Mouse (Mus musculus) G1E (cell line): Measurements from ENCODE around the gene 9930111J21Rik1. TPM values are rescaled to one million over a fixed set of nuclear protein-coding genes. Genes with fewer than 3 reads are reported as not detected.
"Not testable (repeated sequence)": the region's sequence is repeated elsewhere in the genome, so short reads cannot be mapped to it uniquely, and the experiment has no call there.

Source experiments
- ATAC-seq: 2 replicates; pipeline ENCODE4 v1.8.0; 2016; ENCODE audit warnings: mild to moderate bottlenecking; ENCODE audit not compliant: insufficient number of reproducible peaks, poor library complexity, low FRiP score, severe bottlenecking; ENCODE audit errors: extremely low read depth
- DNase-seq: peaks from one replicate; pipeline ENCODE4 v3.0.0; 2012; ENCODE audit warnings: low spot score
- H3K27me3 ChIP-seq: 2 replicates; pipeline ENCODE4 v1.6.1; 2012; ENCODE audit warnings: mild to moderate bottlenecking, low read length, inconsistent platforms; ENCODE audit not compliant: insufficient read depth
- H3K36me3 ChIP-seq: replicated peaks from 2 replicates; pipeline ENCODE3; 2012; ENCODE audit warnings: mild to moderate bottlenecking, inconsistent platforms
- H3K4me1 ChIP-seq: 2 replicates; pipeline ENCODE4 v1.6.1; 2012; ENCODE audit warnings: low read depth, low read length, inconsistent platforms, mixed read lengths; ENCODE audit not compliant: insufficient read depth
- H3K4me3 ChIP-seq: 2 replicates; pipeline ENCODE4 v1.5.1; 2012; ENCODE audit warnings: low read depth, mild to moderate bottlenecking, inconsistent platforms, low read length, moderate library complexity, mixed read lengths
- H3K9me3 ChIP-seq: replicated peaks from 2 replicates; pipeline ENCODE4 v1.6.1; 2012; ENCODE audit warnings: inconsistent platforms
- CTCF ChIP-seq: IDR thresholded peaks from 2 replicates; pipeline ENCODE4 v1.5.1; 2012; ENCODE audit warnings: low read depth, low read length, inconsistent platforms, mixed read lengths
- GATA1 ChIP-seq: IDR thresholded peaks from 2 replicates; pipeline ENCODE4 v1.6.1; 2012; ENCODE audit warnings: borderline replicate concordance, low read length, inconsistent platforms, mixed read lengths
- GATA2 ChIP-seq: IDR thresholded peaks from 2 replicates; pipeline ENCODE4 v1.6.1; 2012; ENCODE audit warnings: low read depth, low read length, inconsistent platforms, borderline replicate concordance
- POLR2AphosphoS5 ChIP-seq: IDR thresholded peaks from 2 replicates; pipeline ENCODE4 v1.6.1; 2012; ENCODE audit warnings: low read depth, low read length, inconsistent platforms; ENCODE audit not compliant: insufficient replicate concordance
- TAL1 ChIP-seq: conservative IDR thresholded peaks from 2 replicates; pipeline ENCODE4 v1.6.1; 2012; ENCODE audit warnings: low read depth, low read length, inconsistent platforms, mixed read lengths
- polyA plus RNA-seq: library from polyadenylated mRNA; stranded (reverse); fragments of >175 nt; gene quantifications from 2 replicates; pipeline ENCODE4 v1.2.3, GENCODE M21; 2012
- total RNA-seq, 2 experiments: library from RNA; stranded (forward) in 1 of 2; stranded (reverse) in 1 of 2; fragments of 200-1000 nt in 1 of 2; fragments of >200 nt in 1 of 2; fragmentation: Nextera tagmentation in 1 of 2; gene quantifications; 2 replicates each; pipeline ENCODE4 v1.2.3; 2014 to 2017

The 9930111J21Rik1 gene
- total and polyA plus RNA-seq, 3 experiments, result 0.02 to 2.0 (median 1.1) TPM

DNA sequence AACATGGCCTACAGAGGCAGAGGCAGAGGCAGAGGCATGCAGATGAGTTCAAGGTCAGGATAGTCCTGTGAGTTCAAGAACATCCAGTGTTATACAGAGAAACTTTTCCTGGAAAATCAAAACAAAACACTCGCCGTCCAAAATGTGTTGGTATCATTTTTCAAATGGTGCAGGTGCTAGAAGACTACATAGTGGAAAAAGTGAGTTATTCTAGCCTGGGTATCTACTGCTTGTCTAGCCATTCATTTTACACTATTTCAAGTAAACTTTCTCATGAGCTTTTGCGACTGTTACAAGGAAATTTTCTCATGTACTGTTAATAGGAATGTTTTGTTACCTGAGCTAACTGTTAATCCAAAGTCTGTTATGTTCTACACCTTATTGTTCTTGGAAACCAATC is 60.8 kb downstream of the 9930111J21Rik1 start:
- Histone ChIP-seq H3K27me3 (no peaks in the 10 kb centered on the region), H3K4me3 (no peak overlapping the region), H3K9me3 (no peaks in the 10 kb centered on the region), H3K4me1 (peaks cover 4% of the 10 kb centered on the region; the same call in 1 of the 2 replicates), H3K36me3 (no peaks in the 10 kb centered on the region)
- no peak for TF ChIP-seq GATA2
- no peak for TF ChIP-seq TAL1
- TF ChIP-seq GATA1, result no peak
- no peak for ATAC-seq
- DNase-seq, result no peak

DNA sequence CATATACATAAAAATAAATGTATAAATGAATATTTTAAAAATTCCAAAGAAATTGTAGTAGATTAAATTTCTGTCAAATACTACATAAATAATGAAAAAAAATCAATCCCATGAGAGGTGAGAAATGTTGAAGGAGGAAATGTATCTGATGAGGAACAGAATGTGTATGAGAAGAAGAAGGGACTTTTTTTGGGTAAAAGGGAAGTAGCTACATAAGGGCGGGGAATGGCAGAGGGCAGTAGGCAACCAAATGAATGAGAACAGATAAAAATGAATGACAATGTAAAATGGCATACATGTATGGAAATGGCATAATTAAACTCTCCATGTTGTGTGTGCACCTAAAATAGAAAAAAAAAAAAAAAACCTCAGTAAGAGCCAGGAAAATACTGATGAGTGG is 65.6 kb downstream of the 9930111J21Rik1 start:
- Histone ChIP-seq H3K36me3 (no peaks in the 10 kb centered on the region), H3K9me3 (no peaks in the 10 kb centered on the region), H3K27me3 (no peaks in the 10 kb centered on the region), H3K4me1 (peaks cover 12% of the 10 kb centered on the region), H3K4me3 (no peak overlapping the region)
- DNase-seq, result no peak
- TF ChIP-seq GATA2 (no peak), TAL1 (no peak), CTCF (no peak), POLR2AphosphoS5 (no peak), GATA1 (no peak)
- no peak for ATAC-seq

DNA sequence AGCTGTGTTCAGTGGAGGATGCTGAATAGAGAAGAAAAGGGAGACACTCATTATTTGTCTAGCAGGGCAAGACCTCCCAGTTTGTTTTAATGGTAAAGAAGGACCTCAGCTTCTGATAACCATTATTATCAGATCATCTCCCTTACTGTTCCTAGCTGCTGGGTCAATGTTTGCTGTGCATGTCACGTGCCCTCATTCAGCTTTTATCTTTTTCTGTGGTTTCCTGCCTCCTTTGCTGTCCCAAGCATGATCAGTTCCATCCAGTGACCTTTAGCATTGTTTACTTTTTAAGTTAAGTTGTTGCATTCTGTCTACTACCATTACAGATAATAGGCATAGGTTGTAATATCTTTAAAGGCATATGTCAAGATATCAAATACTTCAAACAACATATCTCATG is 70.7 kb downstream of the 9930111J21Rik1 start:
- H3K9me3 ChIP-seq, result no peaks in the 10 kb centered on the region
- DNase-seq, result peak; percentile 23
- H3K36me3 ChIP-seq, result no peaks in the 10 kb centered on the region
- no peak overlapping the region for H3K4me3 ChIP-seq
- peak; percentile 90 for ATAC-seq
- H3K4me1 ChIP-seq, result peaks cover 26% of the 10 kb centered on the region
- no peaks in the 10 kb centered on the region for H3K27me3 ChIP-seq
- TF ChIP-seq GATA1, result no peak
- no peak for TF ChIP-seq CTCF
- TF ChIP-seq TAL1, result no peak
- TF ChIP-seq POLR2AphosphoS5, result no peak
- no peak for TF ChIP-seq GATA2

DNA sequence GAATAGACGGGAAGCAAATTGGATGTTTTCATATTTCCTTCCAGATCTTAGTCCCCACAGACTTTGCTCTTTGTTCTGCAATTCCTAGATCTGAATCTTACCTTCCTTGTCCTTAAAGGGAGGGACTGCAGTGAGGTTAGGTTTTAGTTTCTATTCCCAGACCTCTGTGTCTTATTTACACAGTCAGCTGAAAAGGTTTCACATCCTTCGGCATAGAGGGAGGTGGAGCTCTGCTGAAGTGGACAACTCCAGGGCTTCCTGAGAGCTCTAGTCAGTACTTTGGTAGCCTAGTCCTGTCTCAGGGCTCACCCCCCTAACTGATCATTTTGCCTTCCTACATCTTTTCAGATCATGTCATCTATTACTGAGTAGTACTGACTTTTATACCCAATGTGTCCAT is 77.2 kb downstream of the 9930111J21Rik1 start, which contains the start of gene Gm5431:
Gm5431 (minus strand) TSS at position 194 of the 400 bp plus-strand sequence.
- H3K27me3 ChIP-seq, result no peaks in the 10 kb centered on the region
- peaks cover 23% of the 10 kb centered on the region for H3K4me1 ChIP-seq
- DNase-seq, result no peak
- H3K4me3 ChIP-seq, result no peak within 1 kb of the TSS
- TF ChIP-seq TAL1 (no peak), CTCF (no peak), GATA2 (no peak)
- no peak for ATAC-seq
- no peaks in the 10 kb centered on the region for H3K36me3 ChIP-seq
- H3K9me3 ChIP-seq, result no peaks in the 10 kb centered on the region

- not testable (repeated sequence) for ATAC-seq, DNase-seq, H3K9me3 ChIP-seq, H3K36me3 ChIP-seq, H3K27me3 ChIP-seq, H3K4me3 ChIP-seq
- peaks cover 23% of the 10 kb centered on the region for H3K4me1 ChIP-seq
Measured at GRCm38 (mm10) chr11:48901567-48901930, 77.6 kb downstream of the 9930111J21Rik1 start.

DNA sequence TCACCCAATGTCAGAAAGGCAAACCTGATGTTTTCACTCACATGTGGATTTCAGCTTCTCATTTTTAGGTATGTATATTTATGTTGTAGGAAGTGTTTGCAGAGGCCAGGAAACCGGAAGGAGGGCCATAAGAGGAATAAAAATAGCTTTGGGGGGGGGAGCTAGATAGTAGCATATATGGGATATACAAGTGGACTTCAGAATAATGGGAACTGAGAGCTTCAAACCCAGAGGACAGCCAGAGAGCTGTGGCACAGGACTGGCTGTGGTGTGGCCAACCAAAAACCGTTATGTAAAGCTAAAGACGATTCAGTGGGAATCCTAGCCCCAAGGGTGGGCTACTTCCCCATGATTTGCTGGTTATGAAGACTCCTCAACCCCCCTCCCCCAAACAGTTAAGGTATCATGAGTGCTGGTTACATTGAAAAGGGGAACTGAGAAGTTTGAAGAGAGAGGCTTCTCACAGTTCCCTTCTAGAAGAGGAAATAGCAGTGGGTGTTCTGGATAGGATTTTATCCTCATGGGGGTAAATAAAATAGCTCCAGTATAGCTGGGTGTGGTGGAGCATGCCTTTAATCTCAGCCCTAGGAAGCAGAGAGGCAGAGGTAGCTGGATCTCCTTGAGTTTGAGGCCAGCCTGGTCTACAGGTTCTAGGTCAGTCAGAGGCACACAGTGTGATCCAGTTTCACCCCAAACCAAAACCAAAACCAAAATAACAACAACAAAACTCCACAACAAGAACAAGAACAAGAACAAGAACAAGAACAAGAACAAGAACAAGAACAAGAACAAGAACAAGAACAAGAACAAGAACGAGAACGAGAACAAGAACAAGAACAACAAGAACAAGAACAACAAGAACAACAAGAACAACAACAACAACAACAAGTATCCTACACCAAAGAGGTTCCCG is 78.3 kb downstream of the 9930111J21Rik1 start:
- peak; percentile 40; the same call in 1 of the 2 replicates for ATAC-seq

DNA sequence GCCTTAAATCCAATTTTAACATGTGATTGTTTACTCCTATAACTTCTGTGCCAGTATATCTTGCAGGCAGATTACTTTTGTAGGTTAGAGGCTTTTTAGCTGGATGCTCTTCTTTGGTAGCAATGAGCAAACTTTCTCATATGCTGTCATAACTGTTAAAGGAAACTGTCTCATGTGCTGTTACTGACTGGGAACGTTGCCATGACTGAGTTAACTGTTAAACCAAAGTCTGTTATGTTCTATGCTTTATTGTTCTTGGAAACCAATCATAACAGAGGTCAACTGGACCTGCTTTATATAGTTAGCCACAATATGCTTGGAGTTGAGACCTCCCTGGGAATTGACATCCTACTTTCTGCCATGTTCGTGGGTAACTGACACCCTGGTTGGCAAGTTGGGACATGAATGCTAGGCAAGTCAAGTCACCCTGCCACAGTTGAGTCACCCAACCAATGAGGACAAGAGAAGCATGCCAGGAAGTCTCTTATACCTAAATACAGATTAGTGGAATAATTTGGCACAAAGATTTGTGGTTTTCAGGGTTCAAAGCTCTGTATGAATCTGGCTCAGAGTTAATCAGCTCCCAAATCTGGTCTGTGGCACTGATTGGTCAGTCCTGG is 80.3 kb downstream of the 9930111J21Rik1 start:
- no peaks in the 10 kb centered on the region for H3K9me3 ChIP-seq
- H3K36me3 ChIP-seq, result no peaks in the 10 kb centered on the region
- ATAC-seq (no peak), DNase-seq (no peak)
- no peak for TF ChIP-seq GATA2
- TF ChIP-seq CTCF, result no peak
- TF ChIP-seq GATA1, result no peak
- no peak for TF ChIP-seq TAL1
- no peak for TF ChIP-seq POLR2AphosphoS5
- no peaks in the 10 kb centered on the region for H3K27me3 ChIP-seq
- no peak overlapping the region for H3K4me3 ChIP-seq
- H3K4me1 ChIP-seq, result peaks cover 17% of the 10 kb centered on the region

More for the DNA sequence above, 78.3 kb downstream of the 9930111J21Rik1 start:
- DNase-seq, H3K36me3 ChIP-seq, H3K9me3 ChIP-seq, H3K4me3 ChIP-seq, H3K27me3 ChIP-seq: not testable (repeated sequence)
- H3K4me1 ChIP-seq, result peaks cover 23% of the 10 kb centered on the region

Other genes with a start within 250 kb of the 9930111J21Rik1 start
- 2,186 and 2,188 TPM in 2 replicates for gene Rack1, start 179.1 kb downstream of the 9930111J21Rik1 start, total RNA-seq (2014; fragmentation: Nextera tagmentation)
- 1,964 and 2,298 TPM in 2 replicates for gene Rack1, start 179.1 kb downstream of the 9930111J21Rik1 start, total RNA-seq (2017)
- gene Rack1, start 179.1 kb downstream of the 9930111J21Rik1 start, polyA plus RNA-seq, result 2,955 and 7,700 TPM in 2 replicates
- gene Trim41, start 162.0 kb downstream of the 9930111J21Rik1 start, total RNA-seq (2014; fragmentation: Nextera tagmentation), result 13.8 and 20.2 TPM in 2 replicates
- gene Trim41, start 162.0 kb downstream of the 9930111J21Rik1 start, total RNA-seq (2017), result 55.5 and 56.5 TPM in 2 replicates
- 50.4 and 56.6 TPM in 2 replicates for gene Trim41, start 162.0 kb downstream of the 9930111J21Rik1 start, polyA plus RNA-seq
- gene Trim7, start 153.3 kb downstream of the 9930111J21Rik1 start, total RNA-seq (2014; fragmentation: Nextera tagmentation), result 1.2 and 4.0 TPM in 2 replicates
- gene Trim7, start 153.3 kb downstream of the 9930111J21Rik1 start, total RNA-seq (2017), result 2.3 and 3.0 TPM in 2 replicates
- gene Trim7, start 153.3 kb downstream of the 9930111J21Rik1 start, polyA plus RNA-seq, result 0.59 and 0.67 TPM in 2 replicates
- gene Gm12184, start 152.7 kb downstream of the 9930111J21Rik1 start, total RNA-seq (2014; fragmentation: Nextera tagmentation), result 22.1 and 22.5 TPM in 2 replicates
- gene Gm12184, start 152.7 kb downstream of the 9930111J21Rik1 start, total RNA-seq (2017), result 15.3 and 16.3 TPM in 2 replicates
- 47.2 and 49.5 TPM in 2 replicates for gene Gm12184, start 152.7 kb downstream of the 9930111J21Rik1 start, polyA plus RNA-seq
- 39.3 and 44.2 TPM in 2 replicates for gene Irgm1, start 107.7 kb downstream of the 9930111J21Rik1 start, total RNA-seq (2014; fragmentation: Nextera tagmentation)
- gene Irgm1, start 107.7 kb downstream of the 9930111J21Rik1 start, total RNA-seq (2017), result 73.5 and 75.4 TPM in 2 replicates
- gene Irgm1, start 107.7 kb downstream of the 9930111J21Rik1 start, polyA plus RNA-seq, result 2.3 and 2.9 TPM in 2 replicates
- not detected in 2 replicates for gene Gm5431, start 77.2 kb downstream of the 9930111J21Rik1 start, total RNA-seq (2014; fragmentation: Nextera tagmentation)
- gene Gm5431, start 77.2 kb downstream of the 9930111J21Rik1 start, total RNA-seq (2017), result 0.06 and 0.11 TPM in 2 replicates
- not detected in 2 replicates for gene Gm5431, start 77.2 kb downstream of the 9930111J21Rik1 start, polyA plus RNA-seq
- gene Psme2b, start 33.2 kb downstream of the 9930111J21Rik1 start, total RNA-seq (2014; fragmentation: Nextera tagmentation), result 1.8 and 5.8 TPM in 2 replicates
- 7.6 and 9.0 TPM in 2 replicates for gene Psme2b, start 33.2 kb downstream of the 9930111J21Rik1 start, total RNA-seq (2017)
- 1.9 and 2.7 TPM in 2 replicates for gene Psme2b, start 33.2 kb downstream of the 9930111J21Rik1 start, polyA plus RNA-seq
- 0.24 TPM in 1 of 2 replicates, not detected in the other for gene Olfr56, start 509 bp downstream of the 9930111J21Rik1 start, total RNA-seq (2014; fragmentation: Nextera tagmentation)
- 0.27 and 0.46 TPM in 2 replicates for gene Olfr56, start 509 bp downstream of the 9930111J21Rik1 start, total RNA-seq (2017)
- gene Olfr56, start 509 bp downstream of the 9930111J21Rik1 start, polyA plus RNA-seq, result 0.01 TPM in 1 of 2 replicates, not detected in the other
- 0.15 TPM in 1 of 2 replicates, not detected in the other for gene Gm12185, start 12.8 kb upstream of the 9930111J21Rik1 start, total RNA-seq (2014; fragmentation: Nextera tagmentation)
- gene Gm12185, start 12.8 kb upstream of the 9930111J21Rik1 start, total RNA-seq (2017), result 0.33 and 0.52 TPM in 2 replicates
- gene Gm12185, start 12.8 kb upstream of the 9930111J21Rik1 start, polyA plus RNA-seq, result not detected in 2 replicates
- 5.3 TPM in 1 of 2 replicates, not detected in the other for gene Tgtp1, start 14.8 kb upstream of the 9930111J21Rik1 start, total RNA-seq (2014; fragmentation: Nextera tagmentation)
- gene Tgtp1, start 14.8 kb upstream of the 9930111J21Rik1 start, total RNA-seq (2017), result 0.76 and 1.9 TPM in 2 replicates
- 0.02 and 0.03 TPM in 2 replicates for gene Tgtp1, start 14.8 kb upstream of the 9930111J21Rik1 start, polyA plus RNA-seq
- 4.6 and 7.8 TPM in 2 replicates for gene 9930111J21Rik2, start 71.8 kb upstream of the 9930111J21Rik1 start, total RNA-seq (2014; fragmentation: Nextera tagmentation)
- 2.9 and 4.1 TPM in 2 replicates for gene 9930111J21Rik2, start 71.8 kb upstream of the 9930111J21Rik1 start, total RNA-seq (2017)
- gene 9930111J21Rik2, start 71.8 kb upstream of the 9930111J21Rik1 start, polyA plus RNA-seq, result 0.04 and 0.07 TPM in 2 replicates
- 8.3 and 10.0 TPM in 2 replicates for gene Tgtp2, start 84.8 kb upstream of the 9930111J21Rik1 start, total RNA-seq (2014; fragmentation: Nextera tagmentation)
- 23.1 and 25.2 TPM in 2 replicates for gene Tgtp2, start 84.8 kb upstream of the 9930111J21Rik1 start, total RNA-seq (2017)
- gene Tgtp2, start 84.8 kb upstream of the 9930111J21Rik1 start, polyA plus RNA-seq, result 0.20 and 0.26 TPM in 2 replicates
- 16.5 and 25.1 TPM in 2 replicates for gene Ifi47, start 97.2 kb upstream of the 9930111J21Rik1 start, total RNA-seq (2014; fragmentation: Nextera tagmentation)
- 31.6 and 32.2 TPM in 2 replicates for gene Ifi47, start 97.2 kb upstream of the 9930111J21Rik1 start, total RNA-seq (2017)
- gene Ifi47, start 97.2 kb upstream of the 9930111J21Rik1 start, polyA plus RNA-seq, result 0.81 and 0.99 TPM in 2 replicates
- gene Olfr1396, start 135.5 kb upstream of the 9930111J21Rik1 start, total RNA-seq (2014; fragmentation: Nextera tagmentation), result not detected in 2 replicates
- 0.06 and 0.11 TPM in 2 replicates for gene Olfr1396, start 135.5 kb upstream of the 9930111J21Rik1 start, total RNA-seq (2017)
- gene Olfr1396, start 135.5 kb upstream of the 9930111J21Rik1 start, polyA plus RNA-seq, result not detected in 2 replicates
- not detected in 2 replicates for gene Olfr1395, start 162.9 kb upstream of the 9930111J21Rik1 start, total RNA-seq (2014; fragmentation: Nextera tagmentation)
- 0.06 and 0.16 TPM in 2 replicates for gene Olfr1395, start 162.9 kb upstream of the 9930111J21Rik1 start, total RNA-seq (2017)
- not detected in 2 replicates for gene Olfr1395, start 162.9 kb upstream of the 9930111J21Rik1 start, polyA plus RNA-seq
- gene Olfr1394, start 175.0 kb upstream of the 9930111J21Rik1 start, total RNA-seq (2014; fragmentation: Nextera tagmentation), result not detected in 2 replicates
- 0.16 and 0.17 TPM in 2 replicates for gene Olfr1394, start 175.0 kb upstream of the 9930111J21Rik1 start, total RNA-seq (2017)
- gene Olfr1394, start 175.0 kb upstream of the 9930111J21Rik1 start, polyA plus RNA-seq, result not detected in 2 replicates
- not detected in 2 replicates for gene Btnl9, start 207.8 kb upstream of the 9930111J21Rik1 start, total RNA-seq (2014; fragmentation: Nextera tagmentation)
- 0.17 and 0.22 TPM in 2 replicates for gene Btnl9, start 207.8 kb upstream of the 9930111J21Rik1 start, total RNA-seq (2017)
- not detected in 2 replicates for gene Btnl9, start 207.8 kb upstream of the 9930111J21Rik1 start, polyA plus RNA-seq
- 143 and 160 TPM in 2 replicates for gene Zfp62, start 223.9 kb upstream of the 9930111J21Rik1 start, total RNA-seq (2014; fragmentation: Nextera tagmentation)
- 72.7 and 78.2 TPM in 2 replicates for gene Zfp62, start 223.9 kb upstream of the 9930111J21Rik1 start, total RNA-seq (2017)
- gene Zfp62, start 223.9 kb upstream of the 9930111J21Rik1 start, polyA plus RNA-seq, result 6.5 and 13.3 TPM in 2 replicates